Mouse (Mus musculus): ENCODE data around the gene Itga6.

Gene Itga6

DNA sequence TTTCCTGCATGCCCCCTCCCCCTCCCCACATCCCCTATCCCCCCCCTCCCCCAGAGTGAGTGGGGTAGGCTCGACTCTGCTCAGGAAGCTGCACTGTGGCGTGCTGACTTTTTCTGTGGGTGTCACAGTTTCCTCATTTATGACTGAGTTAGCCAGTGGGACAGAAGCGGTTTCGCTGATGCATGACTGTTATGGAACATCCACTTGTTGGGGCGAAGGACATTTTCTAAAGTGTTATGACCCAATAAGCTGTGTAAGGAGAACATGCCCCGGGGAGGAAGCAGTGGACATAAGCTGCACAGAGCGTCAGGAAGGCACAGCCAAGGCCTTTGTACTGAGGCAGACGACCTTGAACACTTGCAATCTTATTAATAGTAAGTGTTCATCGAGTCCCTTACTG is 97.9 kb downstream of the Itga6 start:
- no peak for DNase-seq (ENCODE audit: low spot score)

DNA sequence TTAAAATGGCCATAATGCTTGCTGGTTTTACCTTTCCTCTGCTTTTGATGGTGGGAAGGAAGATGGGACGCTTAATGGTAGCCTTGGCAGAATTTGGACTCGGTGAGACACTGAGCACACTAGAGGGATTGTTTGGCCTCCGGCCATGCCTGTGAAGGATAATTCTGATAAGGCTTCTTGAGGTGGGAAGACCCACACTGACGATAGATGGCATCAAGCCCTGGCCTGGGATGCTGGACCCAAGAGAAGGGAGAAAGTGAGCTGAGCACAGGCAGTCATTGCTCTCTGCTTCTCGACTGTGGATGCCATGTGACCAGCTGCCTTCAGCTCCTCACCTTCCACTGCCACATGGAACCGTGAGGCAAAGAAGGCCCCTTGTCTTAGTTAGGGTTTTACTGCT is 99.5 kb downstream of the Itga6 start:
- DNase-seq (ENCODE audit: low spot score): no peak

- peak; percentile 30 for DNase-seq (ENCODE audit: low spot score)
These were observed 106.7 kb downstream of the Itga6 start for GRCm38 (mm10) chr2:71852161-71852560.

GRCm38 (mm10) chr2:71855076-71855475 is 109.7 kb downstream of the Itga6 start:
- no peak for DNase-seq (ENCODE audit: low spot score)

GRCm38 (mm10) chr2:71863531-71864173 is 118.2 kb downstream of the Itga6 start:
- DNase-seq (ENCODE audit: low spot score): no peak

DNA sequence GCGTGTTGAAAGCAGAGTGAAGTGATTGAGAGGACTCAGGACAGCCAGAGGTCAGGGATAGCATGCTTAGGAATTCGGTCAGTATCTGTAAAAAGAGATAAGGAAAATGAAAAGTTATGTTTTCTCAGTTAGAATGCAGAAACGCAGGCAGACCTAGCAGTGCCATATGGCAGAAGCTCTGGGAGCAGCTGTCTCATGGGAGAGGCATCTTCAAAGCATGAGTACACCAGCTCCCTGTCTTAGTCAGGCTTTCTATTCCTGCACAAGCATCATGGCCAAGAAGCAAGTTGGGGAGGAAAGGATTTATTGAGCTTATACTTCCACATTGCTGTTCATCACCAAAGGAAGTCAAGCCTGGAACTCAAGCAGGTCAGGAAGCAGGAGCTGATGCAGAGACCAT is 119.6 kb downstream of the Itga6 start:
- no peak for DNase-seq (ENCODE audit: low spot score)

- no peak for DNase-seq (ENCODE audit: low spot score)
These were observed 120.5 kb downstream of the Itga6 start for GRCm38 (mm10) chr2:71865935-71866334.

DNA sequence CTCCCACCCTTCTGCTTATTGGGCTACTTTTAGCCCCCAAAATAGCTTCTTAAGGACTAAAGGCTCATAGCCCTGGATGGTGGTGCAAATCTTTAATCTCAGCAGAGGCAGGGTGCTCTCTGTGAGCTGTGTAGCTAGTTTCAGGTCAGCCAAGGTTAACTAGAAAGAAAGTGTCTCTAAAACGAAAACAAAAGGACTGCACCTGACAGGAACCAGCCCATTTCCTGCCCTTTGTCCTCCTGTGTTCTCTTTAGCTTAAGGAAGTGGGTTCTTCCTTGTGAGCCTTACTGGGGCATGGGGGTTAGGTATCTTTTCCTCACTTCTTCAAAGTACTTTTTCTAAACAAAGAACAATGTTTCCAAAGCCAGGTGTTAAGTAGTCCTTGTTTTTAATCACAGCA is 121.1 kb downstream of the Itga6 start:
- DNase-seq (ENCODE audit: low spot score): no peak

DNA sequence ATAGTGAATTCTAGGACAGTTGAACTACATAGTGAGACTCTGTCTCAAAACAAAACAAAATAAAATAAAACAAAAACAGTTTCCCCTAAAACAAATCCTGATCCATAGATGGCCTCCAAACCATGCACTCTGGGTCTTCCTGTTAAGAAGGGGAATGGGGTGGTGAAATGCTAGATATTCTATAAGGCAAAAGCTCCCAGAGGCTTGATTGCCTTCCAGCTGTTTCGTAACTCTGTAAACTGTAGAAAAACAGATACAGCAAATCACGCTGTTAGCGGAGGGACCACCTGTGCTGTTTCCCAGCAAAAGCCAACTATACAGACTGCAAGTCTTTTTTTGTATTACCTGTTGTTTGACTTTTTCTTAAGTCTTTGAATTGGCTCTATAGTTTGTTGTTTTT is 121.6 kb downstream of the Itga6 start:
- DNase-seq (ENCODE audit: low spot score): no peak

- DNase-seq (ENCODE audit: low spot score): peak; percentile 19
These were observed 122.1 kb downstream of the Itga6 start for GRCm38 (mm10) chr2:71867480-71867879.

DNA sequence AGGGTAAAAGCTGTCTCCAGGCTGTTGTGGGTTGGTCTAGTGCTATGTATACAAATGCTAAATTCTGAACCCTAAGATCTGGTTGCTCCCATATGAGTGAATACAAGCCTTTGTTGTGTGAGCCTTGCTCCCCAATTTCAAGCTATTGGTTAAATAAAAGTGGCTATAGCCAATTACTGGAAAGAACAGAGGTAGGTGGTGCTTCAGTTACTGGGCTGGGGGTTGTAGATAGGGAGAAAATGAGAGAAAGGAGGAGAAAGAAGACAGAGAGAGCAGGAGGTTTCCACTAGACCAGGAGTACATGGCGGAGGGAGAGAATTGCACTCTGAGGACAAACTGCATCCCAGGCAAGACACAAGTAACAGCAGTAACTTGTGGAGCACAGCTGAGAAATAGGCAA is 122.8 kb downstream of the Itga6 start:
- DNase-seq (ENCODE audit: low spot score): no peak

DNA sequence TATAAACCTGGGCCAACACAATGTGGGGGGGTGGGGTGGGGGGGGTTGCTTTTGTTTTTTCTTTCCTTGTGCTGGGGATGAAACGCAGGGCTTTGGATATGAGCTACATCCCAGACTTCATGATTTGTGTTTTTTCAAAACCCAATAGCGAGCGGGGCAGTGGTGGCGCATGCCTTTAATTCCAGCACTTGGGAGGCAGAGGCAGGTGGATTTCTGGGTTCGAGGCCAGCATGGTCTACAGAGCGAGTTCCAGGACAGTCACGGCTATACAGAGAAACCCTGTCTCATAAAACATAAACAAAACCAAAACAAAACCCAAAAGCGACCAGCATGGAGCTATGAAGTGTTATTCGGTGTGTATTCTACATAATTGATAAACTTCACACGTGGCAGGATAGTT is 126.7 kb downstream of the Itga6 start:
- no peak for DNase-seq (ENCODE audit: low spot score)

- peak; percentile 98 for DNase-seq (ENCODE audit: low spot score)
These were observed 127.5 kb downstream of the Itga6 start, which contains the start of gene Pdk1 for GRCm38 (mm10) chr2:71872801-71873443. TSS of gene Pdk1 (plus strand) at chr2:71873224.

DNA sequence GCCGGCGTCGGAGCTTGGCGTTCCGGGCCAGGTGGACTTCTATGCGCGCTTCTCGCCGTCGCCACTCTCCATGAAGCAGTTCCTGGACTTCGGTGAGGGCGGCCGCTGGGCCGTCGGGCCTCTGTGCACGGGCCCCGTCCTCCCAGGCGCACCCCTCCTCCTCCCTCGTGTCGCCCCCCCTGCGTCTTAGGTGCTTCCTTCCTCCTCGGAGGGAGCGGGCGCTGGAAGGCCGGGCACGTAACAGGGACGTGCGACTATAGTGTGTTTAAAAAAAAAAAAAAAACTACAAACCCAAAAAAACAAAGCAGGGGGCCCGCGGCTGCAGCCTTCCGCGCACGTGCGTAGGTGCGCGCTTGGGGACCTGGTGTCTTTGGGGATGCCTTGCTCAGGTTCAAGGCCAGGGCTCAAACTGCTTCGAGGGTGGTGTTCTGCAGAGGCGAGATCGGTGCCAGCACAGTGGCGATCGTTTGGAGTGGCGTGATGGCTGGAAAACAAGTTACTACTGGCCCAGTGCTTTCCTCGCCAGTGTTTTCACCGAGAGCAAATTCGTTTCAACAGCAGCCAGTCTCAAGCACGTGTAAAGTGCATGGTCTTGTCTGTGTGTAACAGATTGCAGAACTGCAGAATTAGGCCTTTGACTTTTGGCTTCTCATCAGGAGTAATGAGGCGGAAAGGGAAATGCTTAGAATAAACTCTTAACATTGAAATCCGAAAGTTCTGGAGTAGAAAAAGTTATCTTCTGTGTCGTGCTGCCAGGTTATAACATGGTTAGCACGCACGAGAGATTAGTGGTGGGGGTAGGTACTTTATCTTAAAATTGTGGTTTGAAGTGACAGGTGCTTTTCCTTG is 128.3 kb downstream of the Itga6 start:
- peak; percentile 73 for DNase-seq (ENCODE audit: low spot score)

GRCm38 (mm10) chr2:71874422-71874821 is 129.0 kb downstream of the Itga6 start:
- DNase-seq (ENCODE audit: low spot score): peak; percentile 21

GRCm38 (mm10) chr2:71874836-71875235 is 129.4 kb downstream of the Itga6 start:
- DNase-seq (ENCODE audit: low spot score): no peak

DNA sequence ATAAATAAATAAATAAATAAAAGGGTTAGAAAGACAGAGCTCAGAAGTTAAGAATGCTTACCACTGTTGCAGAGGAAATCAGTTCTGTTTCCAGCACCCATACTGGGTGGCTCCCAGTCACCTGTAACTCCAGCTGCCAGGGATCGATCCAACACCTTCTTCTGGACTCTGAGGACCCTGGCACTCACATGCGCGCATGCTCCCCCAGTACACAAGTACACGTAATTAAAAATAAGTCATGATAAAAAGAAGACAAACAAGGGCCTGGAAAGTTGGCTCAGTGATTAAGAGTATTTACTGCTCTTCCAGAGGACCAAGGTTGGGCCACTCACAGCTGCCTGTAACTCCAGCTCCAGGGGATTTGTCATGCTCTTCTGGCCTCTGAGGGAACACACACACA is 132.4 kb downstream of the Itga6 start:
- DNase-seq (ENCODE audit: low spot score): no peak

DNA sequence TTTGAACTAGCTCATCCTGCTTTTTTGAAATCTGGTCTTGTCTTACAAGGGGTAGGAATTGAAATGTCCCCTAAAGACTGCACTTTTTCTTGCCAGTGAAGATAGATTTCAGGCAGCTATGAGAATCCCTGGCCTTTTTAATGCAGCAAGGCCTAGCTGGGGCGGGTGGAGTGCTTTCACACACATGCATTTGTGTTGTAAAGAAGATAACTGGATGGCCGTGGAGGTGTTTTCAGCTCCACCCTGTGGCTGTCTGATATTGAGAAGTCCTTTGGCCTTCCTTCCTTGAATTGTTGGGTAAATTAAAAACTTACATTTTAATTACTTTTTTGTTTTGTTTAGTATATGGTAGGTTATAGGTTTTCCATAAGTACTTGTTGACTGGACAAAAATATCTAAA is 133.0 kb downstream of the Itga6 start:
- no peak for DNase-seq (ENCODE audit: low spot score)

GRCm38 (mm10) chr2:71878943-71879342 is 133.5 kb downstream of the Itga6 start:
- DNase-seq (ENCODE audit: low spot score): no peak

DNA sequence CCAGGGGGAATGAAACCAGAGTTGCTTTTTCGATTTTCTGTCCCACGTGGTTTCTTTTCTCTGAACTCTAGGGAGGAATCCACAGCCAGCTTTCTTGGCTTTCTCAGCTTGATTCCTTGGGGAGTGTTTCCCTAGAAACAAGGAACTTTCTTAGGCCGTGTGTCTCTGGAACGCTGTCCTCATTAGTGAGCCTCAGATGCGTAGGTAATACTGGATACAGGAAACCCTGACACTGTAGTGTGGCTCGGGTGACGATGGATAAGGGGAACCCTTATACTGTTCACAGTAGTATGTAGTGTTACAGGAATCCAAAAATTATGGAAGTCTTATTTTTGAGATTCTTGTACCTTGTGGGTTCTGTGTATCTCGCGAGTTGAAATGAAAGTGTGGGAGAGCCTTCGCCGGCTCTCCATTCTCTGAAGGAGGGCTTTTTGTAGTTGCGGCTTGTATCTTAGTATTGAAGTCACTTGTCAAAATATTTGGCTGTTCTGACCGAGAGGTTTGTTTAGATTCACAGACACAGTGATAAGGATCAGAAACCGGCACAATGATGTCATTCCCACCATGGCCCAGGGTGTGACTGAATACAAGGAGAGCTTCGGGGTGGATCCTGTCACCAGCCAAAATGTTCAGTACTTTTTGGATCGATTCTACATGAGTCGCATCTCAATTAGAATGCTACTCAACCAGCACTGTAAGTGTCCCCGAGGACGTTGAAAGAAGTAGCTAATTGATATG is 137.7 kb downstream of the Itga6 start:
- no peak for DNase-seq (ENCODE audit: low spot score)

- no peak for DNase-seq (ENCODE audit: low spot score)
These were observed 141.9 kb downstream of the Itga6 start for GRCm38 (mm10) chr2:71887269-71887668.

GRCm38 (mm10) chr2:71888437-71888836 is 143.0 kb downstream of the Itga6 start:
- DNase-seq (ENCODE audit: low spot score): no peak

Data from adipocyte (in vitro differentiated cells).